Mouse (Mus musculus) kidney, postnatal 36 days (tissue): ENCODE measurements around the gene Pkd1.

ENCODE experiments used
- DNase-seq, 2 experiments: peaks; one replicate each; pipeline ENCODE4 v3.0.0; 2021 to 2022; ENCODE audit warnings: mixed read lengths in 2 of 2

Pkd1 gene

GRCm38 (mm10) chr17:24608874-24609273 lies 59.2 kb downstream of the Pkd1 start:
- DNase-seq: no peak

GRCm38 (mm10) chr17:24610711-24611110 lies 61.1 kb downstream of the Pkd1 start:
- no peak for DNase-seq

GRCm38 (mm10) chr17:24617561-24618194 lies 68.0 kb downstream of the Pkd1 start:
- no peak for DNase-seq

GRCm38 (mm10) chr17:24625472-24625871 lies 75.8 kb downstream of the Pkd1 start:
- DNase-seq: no peak

- peak; percentile 65 to 88 for DNase-seq
Observed at GRCm38 (mm10) chr17:24628646-24629045, 79.0 kb downstream of the Pkd1 start.

- no peak for DNase-seq
Observed at GRCm38 (mm10) chr17:24630072-24630471, 80.4 kb downstream of the Pkd1 start.

- DNase-seq: peak; percentile 87 to 92
Observed at GRCm38 (mm10) chr17:24632167-24632812, 82.7 kb downstream of the Pkd1 start, which contains the start of the genes Tsc2 and Nthl1. Gene Tsc2 (minus strand): TSS chr17:24632630. Gene Nthl1 (plus strand): TSS chr17:24632680.

- DNase-seq: peak; percentile 79
Observed at GRCm38 (mm10) chr17:24632813-24633449, 83.3 kb downstream of the Pkd1 start.

- DNase-seq: no peak
Observed at GRCm38 (mm10) chr17:24633831-24634230, 84.2 kb downstream of the Pkd1 start.

GRCm38 (mm10) chr17:24635024-24635423 lies 85.4 kb downstream of the Pkd1 start:
- DNase-seq: peak; percentile 60 to 74

- peak in 1 of 2 experiments; percentile 48 for DNase-seq
Observed at GRCm38 (mm10) chr17:24635694-24636093, 86.1 kb downstream of the Pkd1 start.

GRCm38 (mm10) chr17:24636781-24637481 lies 87.3 kb downstream of the Pkd1 start:
- no peak for DNase-seq

- peak in 1 of 2 experiments; percentile 53 for DNase-seq
Observed at GRCm38 (mm10) chr17:24638214-24638613, 88.6 kb downstream of the Pkd1 start.

GRCm38 (mm10) chr17:24638840-24639239 lies 89.2 kb downstream of the Pkd1 start:
- DNase-seq: peak; percentile 68 to 74

- DNase-seq: no peak
Observed at GRCm38 (mm10) chr17:24639571-24639988, 89.9 kb downstream of the Pkd1 start.

GRCm38 (mm10) chr17:24640119-24640518 lies 90.5 kb downstream of the Pkd1 start:
- DNase-seq: no peak

GRCm38 (mm10) chr17:24640581-24640980 lies 90.9 kb downstream of the Pkd1 start:
- DNase-seq: no peak

- DNase-seq: no peak
Observed at GRCm38 (mm10) chr17:24641944-24642343, 92.3 kb downstream of the Pkd1 start.

GRCm38 (mm10) chr17:24642791-24643343 lies 93.2 kb downstream of the Pkd1 start:
- no peak for DNase-seq

GRCm38 (mm10) chr17:24644030-24644715 lies 94.5 kb downstream of the Pkd1 start:
- DNase-seq: peak; percentile 44 to 62

GRCm38 (mm10) chr17:24644875-24645721 lies 95.5 kb downstream of the Pkd1 start:
- DNase-seq: peak; percentile 77 to 79
